Mouse (Mus musculus) layer of hippocampus, adult 9-10 months (tissue): ENCODE measurements at regions not wholly inside any gene's neighbourhood (a gene's known extent, or its start where the extent isn't known, plus 50 kb on each side); places are given as distances from the start of the nearest gene placed in this dataset.
"Not testable (repeated sequence)": the region's sequence is repeated elsewhere in the genome, so short reads cannot be mapped to it uniquely, and the experiment has no call there.

Experiments used
- DNase-seq: peaks from one replicate; pipeline ENCODE4 v3.0.0; 2022; ENCODE audit warnings: low spot score

GRCm38 (mm10) chr6:31898609-31899008 lies 151.4 kb upstream of the 1700012A03Rik start:
- DNase-seq, result no peak

- no peak for DNase-seq
These were observed 153.0 kb upstream of the 1700012A03Rik start for GRCm38 (mm10) chr6:31897001-31897400.

DNA sequence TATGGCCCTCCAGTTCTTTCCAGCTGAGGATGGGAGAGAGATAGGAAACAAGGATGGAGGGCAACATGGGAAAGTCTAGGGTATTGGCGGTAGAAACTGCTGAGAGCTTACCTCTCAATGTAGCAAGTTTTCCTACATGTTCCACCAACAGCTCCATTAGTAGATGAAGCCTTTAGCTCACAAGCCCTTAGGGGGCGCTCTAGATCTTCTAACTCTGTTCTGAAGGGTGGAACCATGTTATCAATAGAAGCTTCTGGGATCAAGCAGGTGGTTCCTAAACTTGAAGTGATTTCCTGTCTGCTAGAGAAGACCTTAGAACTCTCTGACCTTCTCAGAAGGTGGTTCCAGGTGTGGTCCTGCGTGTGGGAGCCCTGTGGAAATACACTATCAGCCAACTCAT lies 154.2 kb upstream of the 1700012A03Rik start:
- DNase-seq, result peak; percentile 26

DNA sequence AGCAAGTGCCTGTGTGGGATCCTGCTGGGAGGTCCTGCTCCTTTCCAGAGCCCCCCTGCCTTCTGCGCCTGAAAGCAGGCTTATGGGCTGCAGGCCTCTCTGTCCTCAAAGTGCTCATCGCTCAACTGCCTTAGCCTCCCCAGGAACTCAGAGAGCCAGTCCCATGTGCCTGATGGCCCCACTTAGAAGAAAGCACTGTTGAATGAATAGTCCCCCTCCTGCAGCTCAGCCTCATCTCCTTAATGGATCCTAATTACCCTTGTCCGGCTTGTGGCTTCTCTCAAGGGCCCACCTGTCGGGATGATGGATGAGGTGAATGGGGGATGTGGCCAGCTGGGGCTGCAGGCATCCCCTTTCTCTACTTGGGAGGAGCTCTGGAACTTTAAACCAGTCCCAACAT lies 163.1 kb upstream of the 1700012A03Rik start:
- no peak for DNase-seq

DNA sequence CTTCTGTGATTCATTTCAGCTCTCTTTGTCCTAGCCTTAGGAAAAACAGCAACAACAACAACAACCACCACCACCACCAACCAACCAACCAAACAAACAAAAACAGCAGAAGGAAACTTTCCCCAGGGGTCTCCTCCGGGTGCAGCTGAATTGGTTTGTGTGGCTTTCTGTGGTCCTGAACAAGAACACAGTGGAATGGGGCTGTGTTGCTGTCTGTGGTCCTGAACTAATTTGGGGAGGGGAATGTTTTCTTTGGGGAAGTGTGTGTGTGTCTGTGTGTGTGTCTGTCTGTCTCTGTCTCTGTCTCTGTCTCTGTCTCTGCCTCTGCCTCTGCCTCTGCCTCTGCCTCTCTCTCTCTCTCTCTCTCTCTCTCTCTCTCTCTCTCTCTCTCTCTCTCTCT lies 164.8 kb upstream of the 1700012A03Rik start:
- DNase-seq, result not testable (repeated sequence)

DNA sequence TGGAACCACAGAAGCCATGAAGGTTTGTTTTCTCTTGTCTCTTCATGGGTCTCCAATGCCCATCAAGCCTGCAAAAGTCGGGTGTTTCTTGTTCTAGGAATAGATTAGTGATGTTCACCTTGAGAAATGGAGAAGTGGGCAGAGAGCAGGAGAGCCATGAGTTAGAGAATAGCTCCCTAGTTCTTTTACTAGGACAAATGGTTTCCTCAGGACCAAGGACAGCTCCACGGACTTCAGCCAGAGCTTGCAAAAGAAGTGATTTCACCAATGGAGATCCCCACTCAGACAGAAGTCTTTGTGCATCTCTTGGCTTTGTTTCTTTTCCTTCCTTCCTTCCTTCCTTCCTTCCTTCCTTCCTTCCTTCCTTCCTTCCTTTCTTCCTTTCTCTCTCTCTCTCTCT lies 166.3 kb upstream of the 1700012A03Rik start:
- no peak for DNase-seq

- DNase-seq, result no peak
These were observed 175.4 kb upstream of the 1700012A03Rik start for GRCm38 (mm10) chr6:31874616-31875015.

DNA sequence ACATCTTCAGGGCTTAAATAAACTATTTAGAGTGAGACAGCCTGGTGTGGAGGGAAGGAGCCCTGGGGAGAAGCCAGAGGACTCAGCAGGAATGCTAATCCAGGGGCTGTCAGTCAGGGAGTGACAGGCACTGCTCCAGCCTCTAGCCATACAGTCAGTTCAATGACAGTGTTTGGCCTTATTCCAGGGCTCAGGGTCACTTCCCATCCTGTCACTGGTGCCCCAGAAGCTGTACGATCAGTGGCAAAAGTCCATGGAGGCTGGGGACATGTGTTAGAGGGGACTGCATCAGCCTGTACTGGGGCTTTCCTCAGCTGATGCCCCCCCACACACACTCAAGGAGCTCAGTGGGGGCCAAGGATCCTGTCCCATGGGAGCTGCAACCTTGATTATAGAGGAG lies 176.1 kb upstream of the 1700012A03Rik start:
- no peak for DNase-seq

DNA sequence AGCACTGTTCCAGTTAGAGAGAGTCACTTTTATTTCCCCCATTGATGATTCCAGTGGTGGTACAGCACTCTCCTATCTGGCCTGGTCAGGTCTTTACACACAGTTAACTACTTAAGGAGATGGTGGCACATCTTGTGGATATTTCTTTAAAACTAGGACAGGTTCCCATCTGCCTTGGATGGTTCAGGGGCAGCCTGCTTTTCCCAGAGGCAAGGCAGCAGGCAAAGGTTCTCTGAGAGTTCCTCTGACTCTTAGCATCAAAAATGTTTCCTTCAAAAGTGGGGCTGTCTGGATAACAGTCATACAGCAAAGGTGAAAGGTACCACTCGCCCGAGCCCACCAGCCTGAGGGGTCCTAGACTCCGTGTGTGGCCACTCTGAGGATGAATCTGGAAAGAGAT lies 178.3 kb upstream of the 1700012A03Rik start:
- DNase-seq, result no peak

DNA sequence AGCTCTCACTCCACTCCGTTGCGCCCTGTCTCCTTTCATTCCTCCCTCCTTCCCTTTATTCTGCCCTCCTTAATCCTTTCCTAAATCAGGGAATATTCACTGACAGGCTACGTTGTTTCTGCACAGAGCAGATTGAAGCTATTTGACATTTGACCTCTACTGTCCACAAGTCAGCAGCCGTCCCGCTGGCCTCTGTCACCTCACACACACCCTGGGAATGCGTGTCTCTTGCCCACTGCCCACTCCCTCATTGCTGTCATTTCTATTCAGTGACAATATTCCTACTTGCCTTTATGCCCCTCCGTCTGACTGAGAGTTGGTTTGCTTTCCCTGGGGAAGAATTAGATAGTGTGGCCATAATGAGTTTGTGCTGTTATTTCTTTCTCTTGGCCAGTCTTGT lies 188.1 kb upstream of the 1700012A03Rik start:
- no peak for DNase-seq

GRCm38 (mm10) chr6:31859621-31860020 lies 190.4 kb upstream of the 1700012A03Rik start:
- DNase-seq, result no peak

DNA sequence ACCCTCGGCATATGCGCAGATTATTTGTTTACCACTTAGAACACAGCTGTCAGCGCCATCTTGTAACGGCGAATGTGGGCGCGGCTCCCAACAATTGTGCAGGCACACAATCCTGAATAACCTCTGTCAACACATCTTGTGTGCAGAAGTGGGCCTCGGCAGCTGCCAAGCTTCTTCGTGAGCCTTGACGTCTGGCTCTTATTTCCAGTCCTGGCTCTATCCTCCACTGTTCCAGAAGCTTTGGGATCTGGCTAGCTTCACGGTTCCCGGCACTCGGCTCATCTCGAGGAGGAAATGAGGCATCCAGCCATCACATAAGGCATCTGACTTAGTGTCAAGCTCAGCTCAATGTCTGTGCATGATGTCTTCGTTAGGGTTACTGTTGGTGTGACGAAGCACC lies 195.8 kb upstream of the 1700012A03Rik start:
- no peak for DNase-seq

DNA sequence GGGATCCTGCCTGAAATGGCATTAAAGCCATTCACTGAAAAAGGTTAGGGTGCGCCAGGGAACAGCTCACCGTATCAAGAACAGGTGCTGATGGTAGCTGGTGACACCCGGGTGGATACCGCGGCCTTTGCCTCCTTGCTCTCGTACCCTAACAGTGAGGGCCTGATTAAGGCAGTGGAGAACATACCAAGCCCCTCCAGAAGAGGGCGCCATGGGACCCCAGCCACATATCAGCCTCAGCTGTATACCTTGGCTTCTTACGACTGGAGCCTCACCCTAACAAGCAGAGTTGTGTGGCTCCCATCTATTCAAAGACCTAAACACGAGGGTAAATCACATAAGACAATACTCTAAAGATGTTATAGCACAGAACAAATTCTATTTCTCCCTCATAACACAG lies 203.7 kb upstream of the 1700012A03Rik start:
- DNase-seq, result no peak

DNA sequence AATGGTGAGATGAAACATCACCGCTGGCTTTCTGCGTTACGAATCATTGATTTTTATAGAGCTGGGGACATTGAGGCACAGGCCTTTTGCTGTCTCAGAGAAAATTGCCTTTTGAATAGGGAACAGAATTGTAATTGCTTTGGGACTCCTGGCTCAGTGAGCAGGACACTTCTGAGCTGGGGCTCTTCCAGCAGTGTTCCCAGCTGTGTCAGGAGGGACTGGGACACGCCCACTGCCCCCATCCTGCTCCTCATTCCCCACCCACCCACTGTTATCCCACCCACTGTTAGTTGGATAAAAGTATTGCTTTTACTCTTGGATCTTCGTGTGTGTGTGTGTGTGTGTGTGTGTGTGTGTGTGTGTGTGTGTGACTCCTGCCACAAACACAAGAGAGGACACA lies 204.4 kb upstream of the 1700012A03Rik start:
- no peak for DNase-seq

GRCm38 (mm10) chr6:31840621-31841020 lies 209.4 kb upstream of the 1700012A03Rik start:
- DNase-seq, result no peak

- DNase-seq, result no peak
These were observed 211.5 kb upstream of the 1700012A03Rik start for GRCm38 (mm10) chr6:31838588-31838987.

- no peak for DNase-seq
These were observed 214.3 kb upstream of the 1700012A03Rik start for GRCm38 (mm10) chr6:31835795-31836194.

- no peak for DNase-seq
These were observed 215.5 kb upstream of the 1700012A03Rik start for GRCm38 (mm10) chr6:31834503-31834902.

DNA sequence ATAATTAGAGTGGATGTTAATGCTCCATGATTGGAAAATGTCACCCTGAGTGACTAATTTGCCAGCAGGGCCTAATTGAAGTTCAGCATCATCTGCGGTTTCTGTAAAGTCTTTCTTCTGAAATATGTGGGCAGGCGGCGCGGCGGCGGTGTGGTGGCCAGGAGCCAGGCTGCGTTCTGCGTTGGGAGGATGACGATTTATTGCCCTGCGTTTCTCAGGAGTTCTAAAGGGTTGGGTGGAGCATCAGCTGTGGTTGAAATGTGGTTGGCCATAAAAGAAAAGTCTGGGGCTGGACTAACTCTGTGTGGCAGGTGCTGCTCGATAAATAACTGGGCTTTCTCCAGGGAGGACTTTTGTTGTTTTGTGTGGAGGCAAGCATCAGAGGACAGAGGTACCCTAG lies 219.4 kb upstream of the 1700012A03Rik start:
- DNase-seq, result peak; percentile 35

DNA sequence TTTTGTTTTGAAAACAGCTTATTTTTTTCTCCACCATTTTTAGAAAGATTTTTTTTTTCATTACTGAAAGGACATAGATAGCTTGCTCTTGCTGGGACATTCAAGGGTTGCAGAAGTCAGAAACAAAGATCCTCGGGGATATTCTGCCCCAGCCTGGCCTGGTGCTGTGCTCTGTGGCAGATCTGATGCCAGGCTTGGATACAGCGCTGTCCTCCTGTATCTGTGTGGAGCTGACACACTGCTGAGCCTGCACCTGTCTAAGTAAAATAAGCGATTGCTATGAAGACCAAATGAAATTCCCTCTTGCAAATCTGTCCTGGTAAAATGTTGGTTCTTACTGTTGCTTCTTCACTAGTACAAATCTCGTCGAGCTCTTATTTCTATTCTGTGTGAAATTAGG lies 226.4 kb upstream of the 1700012A03Rik start:
- no peak for DNase-seq

DNA sequence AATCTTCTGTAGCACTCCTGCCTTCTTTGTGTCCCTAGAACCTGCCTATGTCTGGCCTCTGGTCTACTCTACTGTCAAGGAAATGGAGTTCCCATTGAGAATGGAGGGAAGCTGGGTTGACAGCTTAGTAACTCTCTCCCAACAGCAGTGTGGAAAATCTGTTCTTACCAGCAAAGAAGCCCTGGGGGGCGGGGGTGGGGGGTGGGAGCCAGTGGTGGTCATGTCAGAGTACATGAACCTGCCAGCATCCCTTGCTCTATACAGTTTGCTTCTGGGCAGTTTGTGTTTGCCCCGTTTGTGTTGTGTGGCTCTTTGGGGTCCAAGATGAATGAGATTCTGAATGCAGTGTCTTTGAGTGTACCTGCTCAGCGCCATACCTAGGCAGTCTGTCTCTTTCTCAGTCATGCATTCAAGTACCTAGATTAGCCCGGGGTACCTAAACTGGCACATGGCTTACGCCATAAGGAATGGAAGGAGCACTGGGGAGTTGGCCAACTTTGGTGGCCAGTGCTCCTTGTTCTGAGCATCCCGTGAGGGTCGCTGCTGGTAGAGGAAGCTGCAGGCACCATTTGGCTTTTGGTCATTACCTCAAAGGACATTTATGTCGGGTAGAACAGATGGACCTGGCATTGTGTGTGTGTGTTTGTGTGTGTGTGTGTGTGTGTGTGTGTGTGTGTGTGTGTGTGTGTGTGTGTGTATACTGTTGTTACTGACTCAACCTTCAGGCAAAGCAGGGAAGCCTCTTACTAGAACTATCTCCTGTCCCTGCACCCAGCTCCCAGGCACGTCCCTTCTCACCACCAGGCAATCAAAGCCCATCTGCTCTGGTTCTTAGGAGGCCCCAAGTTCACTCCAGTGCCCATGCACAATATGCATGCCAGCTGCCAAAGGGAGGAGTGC lies 227.6 kb upstream of the 1700012A03Rik start:
- DNase-seq, result no peak

DNA sequence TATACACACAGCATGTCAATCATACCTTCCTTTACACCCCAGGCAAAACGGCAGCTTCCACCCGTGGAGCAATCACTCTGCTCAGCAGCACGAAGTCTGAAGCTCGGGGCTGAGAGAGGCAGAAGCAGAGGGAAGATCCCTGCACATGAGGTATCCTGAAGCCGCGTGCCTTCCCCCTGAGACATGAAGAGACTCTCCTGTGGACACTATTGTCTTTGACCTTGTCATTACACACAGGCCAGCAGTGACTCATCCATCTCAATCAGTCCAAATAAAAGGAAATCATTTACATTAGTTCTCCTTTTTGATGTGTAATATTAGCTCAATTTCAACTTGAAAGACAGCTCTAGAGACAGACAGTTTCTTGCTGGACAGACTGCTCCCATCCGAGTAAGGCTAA lies 228.4 kb upstream of the 1700012A03Rik start:
- DNase-seq, result no peak

- no peak for DNase-seq
These were observed 232.4 kb upstream of the 1700012A03Rik start for GRCm38 (mm10) chr6:31817640-31818039.

- DNase-seq, result no peak
These were observed 238.2 kb upstream of the 1700012A03Rik start for GRCm38 (mm10) chr6:31811890-31812289.
